Mouse (Mus musculus): ENCODE measurements around the gene H1foo. TPM values are rescaled to one million over a fixed set of nuclear protein-coding genes. Genes with fewer than 3 reads are reported as not detected.

The H1foo gene
- not detected in 2 replicates for polyA plus RNA-seq (2012; ENCODE audit: low replicate concordance)

GRCm38 (mm10) chr6:115944638-115945037 lies at the start of gene H1foo:
H1foo (plus strand) TSS chr6:115944938.

GRCm38 (mm10) chr6:115931639-115932038 lies 13.1 kb upstream of the H1foo start, which contains the start of gene Rho:
Rho (plus strand) TSS chr6:115931748.

GRCm38 (mm10) chr6:115994877-115995520 lies 50.3 kb downstream of the H1foo start, which contains the start of gene Plxnd1:
Plxnd1 (minus strand) TSS chr6:115995005.

Other genes starting within 250 kb of the H1foo start
- 1.4 and 1.9 TPM in 2 replicates for gene Tmem40, start 182.5 kb upstream of the H1foo start, polyA plus RNA-seq (2012; ENCODE audit: low replicate concordance)
- 3.7 and 4.2 TPM in 2 replicates for gene Cand2, start 170.4 kb upstream of the H1foo start, polyA plus RNA-seq (2012; ENCODE audit: low replicate concordance)
- gene Rpl32, start 136.2 kb upstream of the H1foo start, polyA plus RNA-seq (2012; ENCODE audit: low replicate concordance), result 438 and 455 TPM in 2 replicates
- gene Efcab12, start 106.5 kb upstream of the H1foo start, polyA plus RNA-seq (2012; ENCODE audit: low replicate concordance), result 0.06 and 0.07 TPM in 2 replicates
- gene Mbd4, start 91.6 kb upstream of the H1foo start, polyA plus RNA-seq (2012; ENCODE audit: low replicate concordance), result 1.5 and 2.3 TPM in 2 replicates
- 0.51 and 1.2 TPM in 2 replicates for gene Ift122, start 91.5 kb upstream of the H1foo start, polyA plus RNA-seq (2012; ENCODE audit: low replicate concordance)
- 0.23 TPM in 1 of 2 replicates, not detected in the other for gene Rho, start 13.2 kb upstream of the H1foo start, polyA plus RNA-seq (2012; ENCODE audit: low replicate concordance)
- gene Plxnd1, start 50.1 kb downstream of the H1foo start, polyA plus RNA-seq (2012; ENCODE audit: low replicate concordance), result 21.9 and 42.5 TPM in 2 replicates
- 4.3 and 4.4 TPM in 2 replicates for gene Tmcc1, start 248.5 kb downstream of the H1foo start, polyA plus RNA-seq (2012; ENCODE audit: low replicate concordance)

Measured in hematopoietic multipotent progenitor cell, adult 10-12 weeks (in vitro differentiated cells).